Mouse (Mus musculus) lung, embryonic 14.5 days (tissue): ENCODE results near the gene Zeb2. TPM values are rescaled to one million over a fixed set of nuclear protein-coding genes. Genes with fewer than 3 reads are reported as not detected.

Experiments
- ATAC-seq: fragments of 200-750 bp; cut with Nextera tagmentation; 2 replicates; pipeline ENCODE4 v1.8.0; 2017; ENCODE audit warnings: mild to moderate bottlenecking, moderate TSS enrichment, moderate library complexity; ENCODE audit not compliant: insufficient read depth
- DNase-seq: peaks from one replicate; pipeline ENCODE4 v3.0.0-alpha.2; 2015
- H3K27ac ChIP-seq: fragments of 300-500 bp; sonication (generic); 2 replicates; pipeline ENCODE4 v1.5.1; 2014; ENCODE audit warnings: low read depth, mild to moderate bottlenecking, moderate library complexity
- H3K27me3 ChIP-seq: fragments of 300-500 bp; sonication (generic); 2 replicates; pipeline ENCODE4 v1.6.1; 2014; ENCODE audit warnings: low read length, control low read depth; ENCODE audit not compliant: insufficient read depth
- H3K36me3 ChIP-seq: fragments of 300-500 bp; sonication (generic); 2 replicates; pipeline ENCODE4 v1.6.1; 2014; ENCODE audit warnings: control low read depth; ENCODE audit not compliant: insufficient read depth
- H3K4me1 ChIP-seq: fragments of 300-500 bp; sonication (generic); 2 replicates; pipeline ENCODE4 v1.6.1; 2014; ENCODE audit warnings: antibody characterized with exemption, control low read depth; ENCODE audit not compliant: insufficient read depth
- H3K4me2 ChIP-seq: fragments of 300-500 bp; sonication (generic); 2 replicates; pipeline ENCODE4 v1.6.1; 2014; ENCODE audit warnings: mild to moderate bottlenecking
- H3K4me3 ChIP-seq: fragments of 300-500 bp; sonication (generic); 2 replicates; pipeline ENCODE4 v1.5.1; 2014; ENCODE audit warnings: low read depth, low read length
- H3K9ac ChIP-seq: fragments of 300-500 bp; sonication (generic); 2 replicates; pipeline ENCODE4 v1.6.1; 2014
- H3K9me3 ChIP-seq: fragments of 300-500 bp; sonication (generic); 2 replicates; pipeline ENCODE4 v1.6.1; 2016; ENCODE audit warnings: low read depth, low read length, control low read depth
- CTCF ChIP-seq: IDR thresholded peaks from 2 replicates; pipeline ENCODE4 v1.5.1; 2016; ENCODE audit warnings: antibody characterized with exemption, low read depth
- WGBS: fragments of 180-500 bp; shearing (Covaris S2); extraction: QIAGEN DNeasy Blood & Tissue Kit; methylation state at CpG from one replicate; pipeline ENCODE4 v1.1.7; 2014; 5-methylcytosine and 5-hydroxymethylcytosine counted together
- polyA plus RNA-seq: library from polyadenylated mRNA; unstranded; fragments of >200 nt; fragmentation: Nextera tagmentation; extraction: Ambion mirVana; gene quantifications from 2 replicates; pipeline ENCODE4 v1.2.1, GENCODE M21; 2014

The Zeb2 gene
- polyA plus RNA-seq, 1 experiment from 2014 or later: 90.4 TPM

- ATAC-seq: no peak
Measured at GRCm38 (mm10) chr2:45067116-45067515, 50.1 kb downstream of the Zeb2 start.

GRCm38 (mm10) chr2:45063300-45063890 is 53.8 kb downstream of the Zeb2 start:
- Histone ChIP-seq H3K9ac (no peak overlapping the region), H3K27me3 (no peaks in the 10 kb centered on the region), H3K9me3 (no peaks in the 10 kb centered on the region), H3K4me1 (peaks cover 4% of the 10 kb centered on the region; the same call in 1 of the 2 replicates), H3K4me2 (no peak overlapping the region), H3K4me3 (no peak overlapping the region), H3K36me3 (peaks cover 16% of the 10 kb centered on the region; the same call in 1 of the 2 replicates), H3K27ac (no peak overlapping the region)
- no peak for ATAC-seq
- TF ChIP-seq CTCF: no peak
- no peak for DNase-seq
- WGBS: 27% methylated on average over 7 of the region's 7 CpGs

More at GRCm38 (mm10) chr2:45067116-45067515, 50.1 kb downstream of the Zeb2 start:
- Histone ChIP-seq H3K4me1 (peaks cover 4% of the 10 kb centered on the region; the same call in 1 of the 2 replicates), H3K27me3 (no peaks in the 10 kb centered on the region), H3K4me3 (no peak overlapping the region), H3K36me3 (peaks cover 19% of the 10 kb centered on the region; the same call in 1 of the 2 replicates), H3K27ac (no peak overlapping the region), H3K9ac (no peak overlapping the region), H3K9me3 (no peaks in the 10 kb centered on the region), H3K4me2 (no peak overlapping the region)
- TF ChIP-seq CTCF: no peak
- WGBS: 24% methylated on average over 5 of the region's 5 CpGs
- DNase-seq: no peak

- peaks cover 4% of the 10 kb centered on the region; the same call in 1 of the 2 replicates for H3K4me1 ChIP-seq
- H3K4me3 ChIP-seq: no peak overlapping the region
- H3K9me3 ChIP-seq: no peaks in the 10 kb centered on the region
- WGBS: 52% methylated on average over 6 of the region's 6 CpGs
- H3K27me3 ChIP-seq: no peaks in the 10 kb centered on the region
- H3K4me2 ChIP-seq: no peak overlapping the region
- H3K27ac ChIP-seq: no peak overlapping the region; the same call in 1 of the 2 replicates
- no peak for DNase-seq
- no peak overlapping the region for H3K9ac ChIP-seq
- no peak for TF ChIP-seq CTCF
- no peak for ATAC-seq
- peaks cover 16% of the 10 kb centered on the region; the same call in 1 of the 2 replicates for H3K36me3 ChIP-seq
Measured at GRCm38 (mm10) chr2:45062136-45062535, 55.1 kb downstream of the Zeb2 start.

GRCm38 (mm10) chr2:45060768-45061167 is 56.4 kb downstream of the Zeb2 start:
- no peak for ATAC-seq
- no peak overlapping the region for H3K4me2 ChIP-seq
- H3K36me3 ChIP-seq: peaks cover 15% of the 10 kb centered on the region; the same call in 1 of the 2 replicates
- no peak for DNase-seq
- TF ChIP-seq CTCF: no peak
- H3K4me3 ChIP-seq: no peak overlapping the region
- no peaks in the 10 kb centered on the region for H3K9me3 ChIP-seq
- H3K27ac ChIP-seq: no peak overlapping the region
- no peaks in the 10 kb centered on the region for H3K27me3 ChIP-seq
- 60% methylated on average over 4 of the region's 4 CpGs for WGBS
- H3K4me1 ChIP-seq: peaks cover 8% of the 10 kb centered on the region
- no peak overlapping the region for H3K9ac ChIP-seq

GRCm38 (mm10) chr2:45060202-45060601 is 57.0 kb downstream of the Zeb2 start:
- DNase-seq (no peak), ATAC-seq (no peak)
- Histone ChIP-seq H3K4me3 (no peak overlapping the region), H3K9me3 (no peaks in the 10 kb centered on the region), H3K36me3 (peaks cover 11% of the 10 kb centered on the region; the same call in 1 of the 2 replicates), H3K9ac (no peak overlapping the region), H3K4me2 (no peak overlapping the region), H3K27ac (no peak overlapping the region), H3K4me1 (peaks cover 8% of the 10 kb centered on the region), H3K27me3 (no peaks in the 10 kb centered on the region)
- 76% methylated on average over 9 of the region's 9 CpGs for WGBS
- TF ChIP-seq CTCF: no peak

- TF ChIP-seq CTCF: no peak
- no peak overlapping the region for H3K4me3 ChIP-seq
- ATAC-seq: no peak
- H3K27me3 ChIP-seq: no peaks in the 10 kb centered on the region
- H3K4me1 ChIP-seq: peaks cover 8% of the 10 kb centered on the region
- H3K9ac ChIP-seq: no peak overlapping the region
- DNase-seq: no peak
- H3K27ac ChIP-seq: no peak overlapping the region
- WGBS: 78% methylated on average over 4 of the region's 4 CpGs
- no peak overlapping the region for H3K4me2 ChIP-seq
- no peaks in the 10 kb centered on the region for H3K9me3 ChIP-seq
- H3K36me3 ChIP-seq: peaks cover 9% of the 10 kb centered on the region; the same call in 1 of the 2 replicates
Measured at GRCm38 (mm10) chr2:45059599-45059998, 57.6 kb downstream of the Zeb2 start.

- no peak overlapping the region for H3K9ac ChIP-seq
- no peaks in the 10 kb centered on the region for H3K9me3 ChIP-seq
- H3K27ac ChIP-seq: no peak overlapping the region
- no peak for DNase-seq
- no peak overlapping the region for H3K4me3 ChIP-seq
- H3K27me3 ChIP-seq: no peaks in the 10 kb centered on the region
- no peak for TF ChIP-seq CTCF
- no peak overlapping the region for H3K4me2 ChIP-seq
- H3K4me1 ChIP-seq: peaks cover 11% of the 10 kb centered on the region
- WGBS: 87% methylated on average over 12 of the region's 12 CpGs
- H3K36me3 ChIP-seq: peaks cover 9% of the 10 kb centered on the region; the same call in 1 of the 2 replicates
- no peak for ATAC-seq
Measured at GRCm38 (mm10) chr2:45059010-45059409, 58.2 kb downstream of the Zeb2 start.
